Mouse (Mus musculus) left cerebral cortex, adult 2 months (tissue): Measurements from ENCODE around the gene Fgfbp3. TPM values are rescaled to one million over a fixed set of nuclear protein-coding genes. Genes with fewer than 3 reads are reported as not detected.

Source experiments
- DNase-seq, 2 experiments: peaks; one replicate each; pipeline ENCODE4 v3.0.0; 2021 to 2022; ENCODE audit warnings: low spot score in 2 of 2, mixed read lengths in 1 of 2; ENCODE audit errors: extremely low spot score in 1 of 2
- H3K27ac ChIP-seq: fragments of 200-600 bp; 2 replicates; pipeline ENCODE4 v1.8.1; 2022
- H3K4me3 ChIP-seq: fragments of 200-600 bp; 2 replicates; pipeline ENCODE4 v1.8.1; 2022
- CTCF ChIP-seq: fragments of 200-600 bp; IDR thresholded peaks from 2 replicates; pipeline ENCODE4 v1.8.1; 2022; ENCODE audit warnings: antibody characterized with exemption, mild to moderate bottlenecking, moderate library complexity
- intact Hi-C: fragments of 180-260 bp; cut with DNase I; formaldehyde crosslinking; loops from one replicate; pipeline ENCODE4 v1.15.1; 2025
- total RNA-seq, 2 experiments: library from RNA; stranded (reverse); gene quantifications; 2 replicates each; pipeline ENCODE4 v1.2.3; 2021

Gene Fgfbp3
- total RNA-seq, 2 experiments from 2014 or later: 6.5 to 8.9 TPM

DNA sequence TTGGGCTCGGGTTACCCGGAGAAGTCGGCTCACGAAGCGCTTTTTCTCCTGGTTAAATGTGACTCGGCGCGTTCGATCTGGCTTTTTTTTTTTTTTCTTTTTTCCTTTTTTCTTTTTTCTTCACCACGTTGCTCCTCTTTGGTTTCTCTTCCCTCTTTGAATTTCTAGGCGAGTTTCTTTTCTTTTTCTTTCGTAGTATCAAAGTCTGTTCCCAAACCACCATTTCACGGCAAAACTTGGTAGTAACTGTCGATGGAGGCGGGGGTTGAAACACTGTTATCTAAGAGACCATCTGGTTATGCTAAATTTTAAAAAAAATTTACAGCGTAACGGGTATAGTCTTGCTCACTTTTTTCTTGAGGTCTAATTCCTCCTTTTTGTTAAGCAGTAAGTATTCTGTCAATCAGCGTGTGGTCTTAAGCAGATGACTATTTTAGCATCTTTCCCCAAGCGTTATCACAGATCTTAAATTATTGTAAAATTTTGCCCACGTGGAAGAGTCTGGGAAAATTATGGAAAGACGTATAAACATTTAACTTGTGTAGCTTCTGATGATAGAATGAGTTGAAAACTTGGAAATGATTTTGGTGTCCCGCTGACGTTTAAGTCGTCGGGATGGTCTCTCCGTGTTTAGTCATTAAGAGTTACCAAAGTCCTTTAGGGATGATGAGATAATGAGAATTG is 7.3 kb upstream of the Fgfbp3 start:
- Histone ChIP-seq H3K27ac (peak overlapping the region; percentile 70), H3K4me3 (peak overlapping the region; percentile 91)
- intact Hi-C loops: loop anchor here (10.0 kb wide), 2 partner anchors 338 to 812 kb away; no protein-coding TSS in a partner anchor
- no peak for DNase-seq
- TF ChIP-seq CTCF: no peak

GRCm38 (mm10) chr19:36925671-36926552 is 6.5 kb upstream of the Fgfbp3 start, which contains the start of gene Btaf1:
Btaf1 (plus strand) TSS chr19:36926079.
- DNase-seq: peak; percentile 82 to 87
- peak within 1 kb of the TSS; percentile 70 for H3K27ac ChIP-seq
- no peak; the same call in 1 of the 2 replicates for TF ChIP-seq CTCF
- intact Hi-C loops: loop anchor here (10.0 kb wide), 2 partner anchors 339 to 811 kb away; no protein-coding TSS in a partner anchor
- H3K4me3 ChIP-seq: peak within 1 kb of the TSS; percentile 91

GRCm38 (mm10) chr19:36922936-36923335 is 3.5 kb upstream of the Fgfbp3 start:
- intact Hi-C loops: loop anchor here (5.0 to 10.0 kb wide), 4 partner anchors 41 to 808 kb away; no protein-coding TSS in a partner anchor
- no peak for TF ChIP-seq CTCF
- Histone ChIP-seq H3K4me3 (no peak overlapping the region), H3K27ac (no peak overlapping the region)
- DNase-seq: no peak

GRCm38 (mm10) chr19:36922015-36922414 is 2.6 kb upstream of the Fgfbp3 start:
- intact Hi-C loops: loop anchor here (5.0 to 10.0 kb wide), 4 partner anchors 40 to 807 kb away; no protein-coding TSS in a partner anchor
- DNase-seq: no peak
- Histone ChIP-seq H3K27ac (no peak overlapping the region), H3K4me3 (no peak overlapping the region)
- peak; percentile 61 for TF ChIP-seq CTCF

DNA sequence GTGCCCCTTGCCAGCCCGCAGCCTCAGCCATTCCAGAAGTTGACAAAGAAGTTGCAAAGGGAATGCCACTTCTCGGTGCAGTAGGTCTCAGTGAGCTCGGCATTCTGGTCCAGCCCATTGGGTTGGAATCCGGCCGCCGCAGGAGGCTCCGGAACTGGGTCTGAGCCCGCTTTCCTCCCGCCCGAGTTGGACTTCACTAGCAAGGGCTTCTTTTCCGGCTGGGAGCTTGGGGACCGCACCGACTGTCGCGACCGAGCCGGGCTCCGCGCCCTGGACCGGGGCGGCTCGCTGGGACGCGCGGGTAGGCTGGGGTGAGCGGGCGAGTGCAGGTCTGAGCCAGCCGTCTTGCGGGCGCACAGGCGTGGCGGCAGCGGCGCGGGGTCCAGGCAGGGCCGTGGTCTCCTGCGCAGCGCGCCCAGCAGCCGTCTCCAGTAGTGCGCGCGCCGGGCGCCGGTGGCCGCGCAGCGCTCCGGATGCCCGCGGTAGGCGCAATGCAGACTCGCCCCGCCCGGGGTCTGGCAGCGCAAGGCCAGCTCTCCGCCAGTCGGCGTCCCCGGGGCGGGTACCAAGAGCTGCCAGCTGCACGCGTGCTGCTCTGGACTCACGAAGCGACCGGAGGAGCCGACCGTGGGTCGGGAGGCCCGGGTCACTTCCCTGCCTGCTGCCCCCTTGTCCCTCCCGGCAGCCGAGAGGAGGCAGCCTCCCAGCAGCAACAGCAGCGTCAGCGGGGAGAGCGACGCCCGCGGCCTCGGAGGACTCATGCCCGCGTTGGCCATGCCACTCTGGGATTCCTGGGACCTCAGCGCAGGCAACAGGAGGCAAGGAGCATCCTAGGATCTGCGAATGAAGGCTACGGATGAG is 744 bp downstream of the Fgfbp3 start:
- peak overlapping the region; percentile 82 for H3K4me3 ChIP-seq
- peak; percentile 41 for TF ChIP-seq CTCF
- intact Hi-C loops: no loop called here
- peak overlapping the region; percentile 92 for H3K27ac ChIP-seq
- DNase-seq: peak; percentile 80 to 81

- intact Hi-C loops: loop anchor here (1.0 kb wide), 1 partner anchor 461 kb away; no protein-coding TSS in a partner anchor
- TF ChIP-seq CTCF: no peak
- no peak overlapping the region for H3K4me3 ChIP-seq
- DNase-seq: no peak
- no peak overlapping the region for H3K27ac ChIP-seq
These were observed 2.5 kb downstream of the Fgfbp3 start for GRCm38 (mm10) chr19:36916876-36917389.

DNA sequence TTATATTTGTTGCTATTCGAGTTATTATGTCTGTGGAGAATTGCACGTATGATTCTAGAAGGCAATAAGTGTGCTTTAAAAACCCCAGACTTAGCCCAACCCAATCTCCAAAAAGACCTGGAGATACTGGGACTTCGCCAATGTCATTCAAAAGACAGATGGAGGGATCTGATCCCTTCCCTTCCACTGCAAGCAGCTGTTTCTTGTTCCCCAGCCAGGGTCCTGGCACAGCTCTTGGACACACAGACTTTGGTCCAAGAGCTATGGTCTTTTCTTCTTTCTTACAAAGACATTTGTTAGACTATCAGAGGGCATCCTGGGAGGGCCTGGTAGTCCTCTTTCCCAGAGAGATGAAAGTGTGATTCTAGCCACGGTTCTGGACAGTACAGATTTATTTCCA is 3.2 kb downstream of the Fgfbp3 start:
- TF ChIP-seq CTCF: no peak
- intact Hi-C loops: no loop called here
- no peak for DNase-seq
- Histone ChIP-seq H3K4me3 (no peak overlapping the region), H3K27ac (no peak overlapping the region)

- no peak for DNase-seq
- H3K4me3 ChIP-seq: no peak overlapping the region
- intact Hi-C loops: no loop called here
- no peak overlapping the region for H3K27ac ChIP-seq
- no peak for TF ChIP-seq CTCF
These were observed 6.4 kb downstream of the Fgfbp3 start for GRCm38 (mm10) chr19:36913064-36913463.

DNA sequence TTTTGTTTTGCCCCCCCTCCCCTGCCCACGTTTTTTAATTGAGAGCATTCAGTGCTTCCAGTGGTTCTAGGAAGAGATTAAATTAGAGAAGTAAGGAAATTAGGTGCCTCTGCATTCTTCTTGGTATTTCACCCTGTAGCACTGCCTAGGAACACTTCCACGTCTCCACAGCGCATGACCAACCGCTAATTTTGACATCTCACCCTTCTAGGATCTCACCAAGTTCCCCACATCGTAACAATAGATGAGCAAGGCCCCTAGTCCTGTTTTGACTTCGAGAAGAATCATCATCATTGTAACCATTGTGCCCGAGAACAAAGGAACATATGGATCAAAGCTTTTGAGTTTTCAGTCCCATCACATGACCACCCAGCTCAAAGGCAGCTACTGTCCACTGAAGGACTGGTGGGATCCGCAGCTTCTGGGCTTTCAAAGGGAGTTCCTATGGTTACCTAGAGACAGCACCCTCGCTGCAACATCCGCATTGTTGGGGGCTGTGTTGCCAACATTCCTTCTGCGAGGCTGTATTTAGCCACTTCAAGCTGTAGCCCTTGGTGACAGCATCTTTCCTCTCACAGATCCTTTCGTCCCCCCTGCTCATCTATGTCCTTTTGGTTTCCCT is 8.9 kb downstream of the Fgfbp3 start:
- H3K27ac ChIP-seq: peak overlapping the region; percentile 76
- peak; percentile 47 to 55 for DNase-seq
- H3K4me3 ChIP-seq: no peak overlapping the region
- intact Hi-C loops: no loop called here
- TF ChIP-seq CTCF: no peak

- H3K27ac ChIP-seq: peak overlapping the region; percentile 76; the same call in 1 of the 2 replicates
- intact Hi-C loops: no loop called here
- peak; percentile 56 for TF ChIP-seq CTCF
- H3K4me3 ChIP-seq: no peak overlapping the region
- DNase-seq: peak; percentile 29 to 50
These were observed 9.6 kb downstream of the Fgfbp3 start for GRCm38 (mm10) chr19:36909676-36910292.
